Mouse (Mus musculus) liver, embryonic 12.5 days (tissue): ENCODE results near the gene Kif1b. TPM values are rescaled to one million over a fixed set of nuclear protein-coding genes. Genes with fewer than 3 reads are reported as not detected.
"Not testable (repeated sequence)": the region's sequence is repeated elsewhere in the genome, so short reads cannot be mapped to it uniquely, and the experiment has no call there.

Experiments
- ATAC-seq: fragments of 200-750 bp; cut with Nextera tagmentation; 2 replicates; pipeline ENCODE4 v1.8.0; 2017; ENCODE audit warnings: moderate number of reproducible peaks, mild to moderate bottlenecking, moderate library complexity
- H3K27ac ChIP-seq: fragments of 300-500 bp; sonication (generic); 2 replicates; pipeline ENCODE4 v1.5.1; 2016; ENCODE audit warnings: mild to moderate bottlenecking
- H3K27me3 ChIP-seq: fragments of 300-500 bp; sonication (generic); replicated peaks from 2 replicates; pipeline ENCODE4 v1.6.1; 2016; ENCODE audit warnings: mild to moderate bottlenecking, moderate library complexity
- H3K36me3 ChIP-seq: fragments of 300-500 bp; sonication (generic); 2 replicates; pipeline ENCODE4 v1.6.1; 2016; ENCODE audit warnings: mild to moderate bottlenecking, moderate library complexity
- H3K4me1 ChIP-seq: fragments of 300-500 bp; sonication (generic); 2 replicates; pipeline ENCODE4 v1.6.1; 2016
- H3K4me2 ChIP-seq: fragments of 300-500 bp; sonication (generic); 2 replicates; pipeline ENCODE4 v1.6.1; 2016; ENCODE audit warnings: mild to moderate bottlenecking, moderate library complexity
- H3K4me3 ChIP-seq: fragments of 300-500 bp; sonication (generic); 2 replicates; pipeline ENCODE4 v1.5.1; 2016; ENCODE audit warnings: mild to moderate bottlenecking, moderate library complexity
- H3K9ac ChIP-seq: fragments of 300-500 bp; sonication (generic); 2 replicates; pipeline ENCODE4 v1.6.1; 2016; ENCODE audit warnings: mild to moderate bottlenecking, moderate library complexity
- H3K9me3 ChIP-seq: fragments of 300-500 bp; sonication (generic); replicated peaks from 2 replicates; pipeline ENCODE4 v1.6.1; 2016; ENCODE audit warnings: mild to moderate bottlenecking, moderate library complexity
- WGBS: fragments of 180-500 bp; shearing (Covaris S2); methylation state at CpG from one replicate; pipeline ENCODE4 v1.1.7; 2016; ENCODE audit not compliant: insufficient replicate concordance; 5-methylcytosine and 5-hydroxymethylcytosine counted together
- polyA plus RNA-seq: library from polyadenylated mRNA; unstranded; fragments of >200 nt; fragmentation: Nextera tagmentation; extraction: Ambion mirVana; gene quantifications from 2 replicates; pipeline ENCODE4 v1.2.1, GENCODE M21; 2016

Gene Kif1b
- polyA plus RNA-seq, 1 experiment from 2014 or later: 9.1 TPM

DNA sequence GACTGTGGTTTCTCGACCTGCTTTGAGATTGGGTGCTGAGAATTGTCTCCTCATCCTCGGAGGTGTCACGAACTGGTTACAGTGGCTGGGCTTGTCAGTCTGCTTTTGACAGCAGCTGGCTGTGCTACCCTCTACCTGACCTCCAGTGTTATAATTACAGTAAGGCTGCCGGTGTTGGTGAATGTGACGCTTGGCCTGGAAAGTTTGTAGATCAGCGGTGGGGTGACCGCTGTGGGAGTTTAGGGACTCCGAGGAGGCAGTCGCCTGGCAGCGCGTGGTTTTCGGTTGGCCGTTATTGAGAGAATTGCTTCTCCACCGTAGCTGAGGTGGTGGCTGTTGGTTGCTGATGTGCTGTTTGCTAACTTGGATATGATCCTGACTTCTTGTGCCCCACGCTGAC lies 70.5 kb downstream of the Kif1b start:
- no peak for ATAC-seq
- Histone ChIP-seq H3K4me3 (no peak overlapping the region), H3K27me3 (no peaks in the 10 kb centered on the region), H3K4me2 (no peak overlapping the region), H3K27ac (no peak overlapping the region), H3K9me3 (no peaks in the 10 kb centered on the region), H3K9ac (no peak overlapping the region), H3K4me1 (no peaks in the 10 kb centered on the region), H3K36me3 (peaks cover 23% of the 10 kb centered on the region)
- WGBS: 84% methylated on average over 15 of the region's 15 CpGs

DNA sequence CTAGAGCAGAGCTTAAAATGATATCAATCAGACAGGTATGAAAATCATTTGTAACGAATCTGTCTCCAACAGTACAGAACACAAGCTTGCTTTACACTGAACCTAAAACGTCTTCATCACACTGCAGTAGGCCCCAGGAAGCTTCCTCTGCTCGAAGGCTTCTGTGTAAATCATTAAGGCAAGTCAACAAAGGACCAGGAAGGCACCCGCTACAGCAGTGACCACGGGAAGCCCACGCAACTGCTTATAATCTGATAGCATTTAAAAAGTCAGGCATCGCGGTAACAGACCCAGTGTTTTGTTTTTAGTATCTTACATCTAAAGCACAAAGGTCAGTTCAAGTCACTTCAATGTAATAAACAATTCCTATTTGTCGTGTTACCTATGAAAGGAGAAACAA lies 73.6 kb downstream of the Kif1b start:
- no peak overlapping the region for H3K9ac ChIP-seq
- no peak overlapping the region for H3K27ac ChIP-seq
- H3K4me2 ChIP-seq: no peak overlapping the region
- no peaks in the 10 kb centered on the region for H3K27me3 ChIP-seq
- H3K4me1 ChIP-seq: no peaks in the 10 kb centered on the region
- no peaks in the 10 kb centered on the region for H3K9me3 ChIP-seq
- peaks cover 17% of the 10 kb centered on the region for H3K36me3 ChIP-seq
- 45% methylated on average over 9 of the region's 9 CpGs for WGBS
- H3K4me3 ChIP-seq: no peak overlapping the region
- no peak for ATAC-seq

- H3K9me3 ChIP-seq, H3K27ac ChIP-seq, H3K9ac ChIP-seq, H3K27me3 ChIP-seq, H3K4me3 ChIP-seq, ATAC-seq, H3K36me3 ChIP-seq, H3K4me1 ChIP-seq, H3K4me2 ChIP-seq: not testable (repeated sequence)
- 64% methylated on average over 3 of the region's 3 CpGs for WGBS
These were observed 78.8 kb downstream of the Kif1b start for GRCm38 (mm10) chr4:149228682-149229081.

DNA sequence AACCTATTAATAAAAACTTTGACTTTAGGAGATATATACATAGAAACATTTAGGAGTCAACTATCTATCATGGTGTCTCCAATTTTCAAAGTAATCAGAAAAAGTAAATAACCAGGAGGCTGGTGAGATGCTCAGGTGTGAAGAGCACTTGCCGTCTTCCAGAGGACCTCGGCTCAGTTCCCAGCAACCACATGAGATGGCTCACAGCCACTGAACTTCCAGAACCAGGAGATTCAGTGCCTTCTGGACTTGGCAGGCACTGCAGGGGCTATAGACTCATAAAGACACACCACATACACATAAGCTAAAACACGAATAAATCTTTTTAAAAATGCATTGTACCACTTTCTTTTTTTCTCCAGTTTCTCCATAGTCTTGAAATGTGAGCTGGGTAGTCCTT lies 79.2 kb downstream of the Kif1b start:
- H3K4me3 ChIP-seq: no peak overlapping the region
- peaks cover 9% of the 10 kb centered on the region for H3K36me3 ChIP-seq
- no peaks in the 10 kb centered on the region for H3K4me1 ChIP-seq
- H3K27ac ChIP-seq: no peak overlapping the region
- no peak overlapping the region for H3K9ac ChIP-seq
- H3K4me2 ChIP-seq: no peak overlapping the region
- ATAC-seq: no peak
- 76% methylated on average over 3 of the region's 3 CpGs for WGBS
- H3K27me3 ChIP-seq: no peaks in the 10 kb centered on the region
- H3K9me3 ChIP-seq: no peaks in the 10 kb centered on the region

- H3K9ac ChIP-seq: no peak overlapping the region
- H3K27ac ChIP-seq: no peak overlapping the region
- H3K4me1 ChIP-seq: no peaks in the 10 kb centered on the region
- no peak overlapping the region for H3K4me3 ChIP-seq
- ATAC-seq: no peak
- H3K4me2 ChIP-seq: no peak overlapping the region
- no peaks in the 10 kb centered on the region for H3K27me3 ChIP-seq
- H3K9me3 ChIP-seq: no peaks in the 10 kb centered on the region
- peaks cover 25% of the 10 kb centered on the region for H3K36me3 ChIP-seq
- 67% methylated on average over 3 of the region's 3 CpGs for WGBS
These were observed 81.2 kb downstream of the Kif1b start for GRCm38 (mm10) chr4:149226311-149226710.

- H3K4me3 ChIP-seq: no peak overlapping the region
- no peak overlapping the region for H3K4me2 ChIP-seq
- no peaks in the 10 kb centered on the region for H3K4me1 ChIP-seq
- H3K27me3 ChIP-seq: no peaks in the 10 kb centered on the region
- no peak overlapping the region for H3K27ac ChIP-seq
- 87% methylated on average over 3 of the region's 3 CpGs for WGBS
- peaks cover 43% of the 10 kb centered on the region for H3K36me3 ChIP-seq
- H3K9ac ChIP-seq: no peak overlapping the region
- H3K9me3 ChIP-seq: no peaks in the 10 kb centered on the region
- ATAC-seq: no peak
These were observed 84.0 kb downstream of the Kif1b start for GRCm38 (mm10) chr4:149223453-149223852.

GRCm38 (mm10) chr4:149220481-149220880 lies 87.0 kb downstream of the Kif1b start:
- Histone ChIP-seq H3K9ac (no peak overlapping the region), H3K4me1 (no peaks in the 10 kb centered on the region), H3K4me2 (no peak overlapping the region), H3K27me3 (no peaks in the 10 kb centered on the region), H3K36me3 (peaks cover 43% of the 10 kb centered on the region), H3K9me3 (no peaks in the 10 kb centered on the region), H3K4me3 (no peak overlapping the region), H3K27ac (no peak overlapping the region)
- WGBS: 85% methylated on average over 17 of the region's 17 CpGs
- ATAC-seq: no peak

DNA sequence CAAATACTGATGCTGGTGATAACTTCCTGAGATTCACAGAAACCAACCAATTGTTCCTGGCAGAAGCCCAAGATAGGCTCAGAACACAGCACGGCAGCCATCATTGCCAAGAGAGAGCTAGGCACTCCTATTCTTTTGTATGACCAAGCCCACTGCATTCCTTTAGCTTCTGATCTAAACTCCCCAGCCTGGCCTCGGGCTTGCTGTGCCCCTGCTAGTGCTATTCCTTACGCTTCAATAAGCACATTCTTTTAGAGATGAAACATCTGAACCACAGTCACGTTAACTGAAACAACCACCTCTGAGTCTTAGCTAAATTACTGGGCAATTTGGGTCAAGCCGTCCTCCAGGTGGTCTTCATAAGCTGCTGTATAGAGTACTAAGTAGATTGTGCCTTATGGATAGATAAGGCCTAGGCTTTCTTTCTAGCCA lies 87.4 kb downstream of the Kif1b start:
- ATAC-seq: no peak
- peaks cover 43% of the 10 kb centered on the region for H3K36me3 ChIP-seq
- 69% methylated on average over 5 of the region's 5 CpGs for WGBS

GRCm38 (mm10) chr4:149219401-149220041 lies 88.0 kb downstream of the Kif1b start:
- H3K27me3 ChIP-seq: no peaks in the 10 kb centered on the region
- H3K9me3 ChIP-seq: no peaks in the 10 kb centered on the region
- WGBS: 76% methylated on average over 12 of the region's 12 CpGs
- no peak overlapping the region for H3K4me3 ChIP-seq
- no peak overlapping the region for H3K4me2 ChIP-seq
- H3K9ac ChIP-seq: no peak overlapping the region
- ATAC-seq: no peak
- no peaks in the 10 kb centered on the region for H3K4me1 ChIP-seq
- peaks cover 43% of the 10 kb centered on the region for H3K36me3 ChIP-seq
- no peak overlapping the region for H3K27ac ChIP-seq

More for the DNA sequence above, 87.4 kb downstream of the Kif1b start:
- Histone ChIP-seq H3K4me1 (no peaks in the 10 kb centered on the region), H3K4me2 (no peak overlapping the region), H3K9me3 (no peaks in the 10 kb centered on the region), H3K27me3 (no peaks in the 10 kb centered on the region), H3K9ac (no peak overlapping the region), H3K27ac (no peak overlapping the region), H3K4me3 (no peak overlapping the region)

DNA sequence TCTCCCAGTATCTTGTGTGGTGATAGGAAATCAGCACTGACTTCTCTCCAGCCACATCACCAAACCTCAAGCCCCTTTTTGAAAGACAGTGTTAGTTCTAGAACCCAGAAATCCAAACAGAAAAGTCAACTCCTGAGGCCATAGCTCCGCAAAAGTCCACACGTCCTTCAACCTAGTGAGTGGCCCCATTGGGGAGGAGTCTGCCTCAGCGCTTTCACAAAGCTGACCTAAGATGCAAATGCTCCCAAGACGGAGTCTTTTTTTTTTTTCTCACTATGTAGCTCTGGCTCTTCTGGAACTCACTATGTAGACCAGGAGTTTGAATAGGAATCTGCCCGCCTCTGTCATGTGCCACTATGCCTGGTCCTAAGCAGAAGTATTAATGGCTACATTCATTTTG lies 89.0 kb downstream of the Kif1b start:
- Histone ChIP-seq H3K4me1 (no peaks in the 10 kb centered on the region), H3K9me3 (no peaks in the 10 kb centered on the region), H3K4me3 (no peak overlapping the region), H3K36me3 (peaks cover 42% of the 10 kb centered on the region), H3K4me2 (no peak overlapping the region), H3K9ac (no peak overlapping the region), H3K27ac (no peak overlapping the region), H3K27me3 (no peaks in the 10 kb centered on the region)
- 77% methylated on average over 5 of the region's 5 CpGs for WGBS
- ATAC-seq: no peak

DNA sequence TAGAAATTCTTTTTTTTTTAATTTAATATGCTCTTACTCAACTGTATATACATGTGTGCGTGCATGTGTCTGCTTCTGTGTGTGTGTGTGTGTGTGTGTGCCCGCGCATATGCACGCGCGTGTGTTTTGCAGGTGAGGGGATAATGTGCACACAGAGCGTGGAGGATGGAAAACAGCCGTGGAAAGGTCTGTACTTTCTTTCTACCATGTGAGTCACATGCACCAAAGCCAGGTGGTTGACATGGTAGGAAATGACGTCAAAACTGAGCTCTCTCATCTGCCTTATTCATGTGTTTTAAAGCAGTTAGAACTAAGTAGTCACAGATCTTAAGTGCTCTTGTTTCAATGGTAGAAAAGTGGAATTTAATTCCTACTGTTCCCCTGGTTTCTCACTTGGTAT lies 91.5 kb downstream of the Kif1b start:
- WGBS: 86% methylated on average over 9 of the region's 9 CpGs
- H3K9me3 ChIP-seq: no peaks in the 10 kb centered on the region
- ATAC-seq: no peak

DNA sequence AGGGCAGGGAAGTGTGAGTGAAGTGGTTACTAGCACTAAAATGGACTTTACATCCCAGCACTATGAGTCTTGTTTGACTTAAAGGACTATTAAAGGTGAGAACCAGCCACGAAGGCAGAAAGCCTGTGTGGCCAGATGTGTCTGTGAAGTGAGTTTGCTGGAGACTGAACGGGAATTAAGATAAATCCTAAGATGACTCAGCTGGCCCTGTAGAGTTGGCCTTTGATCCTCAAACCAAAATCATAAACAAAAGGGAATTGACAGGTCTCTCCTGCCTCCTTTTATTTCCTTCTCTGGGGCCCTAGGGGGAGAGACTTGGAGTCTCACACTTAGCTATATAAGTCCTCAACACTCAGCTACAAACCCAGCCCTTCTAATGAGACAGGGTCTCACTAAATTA lies 92.1 kb downstream of the Kif1b start:
- H3K9me3 ChIP-seq: no peaks in the 10 kb centered on the region
- no peak overlapping the region for H3K4me2 ChIP-seq
- H3K27me3 ChIP-seq: no peaks in the 10 kb centered on the region
- H3K9ac ChIP-seq: no peak overlapping the region
- 63% methylated on average over 2 of the region's 2 CpGs for WGBS
- H3K4me3 ChIP-seq: no peak overlapping the region
- H3K36me3 ChIP-seq: peaks cover 45% of the 10 kb centered on the region
- ATAC-seq: no peak
- H3K27ac ChIP-seq: no peak overlapping the region
- no peaks in the 10 kb centered on the region for H3K4me1 ChIP-seq

More for the DNA sequence above, 91.5 kb downstream of the Kif1b start:
- Histone ChIP-seq H3K4me2 (no peak overlapping the region), H3K36me3 (peaks cover 47% of the 10 kb centered on the region), H3K27me3 (no peaks in the 10 kb centered on the region), H3K4me3 (no peak overlapping the region), H3K4me1 (no peaks in the 10 kb centered on the region), H3K27ac (no peak overlapping the region), H3K9ac (no peak overlapping the region)

DNA sequence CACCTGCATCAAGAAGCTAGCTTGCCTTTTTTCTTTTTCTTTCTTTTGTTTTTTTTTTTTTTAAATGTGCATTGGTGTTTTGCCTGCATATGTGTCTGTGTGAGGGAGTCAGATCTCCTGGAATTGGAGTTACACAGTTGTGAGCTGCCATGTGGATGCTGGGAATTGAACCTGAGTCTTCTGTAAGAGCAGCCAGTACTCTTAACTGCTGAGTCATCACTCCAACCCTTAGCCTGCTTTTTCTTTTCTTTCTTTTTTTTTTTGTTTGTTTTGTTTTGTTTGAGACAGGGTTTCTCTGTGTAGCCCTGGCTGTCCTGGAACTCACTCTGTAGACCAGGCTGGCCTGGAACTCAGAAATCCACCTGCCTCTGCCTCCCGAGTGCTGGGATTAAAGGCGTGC lies 93.0 kb downstream of the Kif1b start:
- 83% methylated on average over 2 of the region's 2 CpGs for WGBS
- H3K36me3 ChIP-seq: peaks cover 36% of the 10 kb centered on the region
- not testable (repeated sequence) for H3K4me1 ChIP-seq, ATAC-seq, H3K4me3 ChIP-seq, H3K9me3 ChIP-seq, H3K9ac ChIP-seq, H3K27me3 ChIP-seq, H3K4me2 ChIP-seq, H3K27ac ChIP-seq
